Mouse (Mus musculus) neural tube, embryonic 14.5 days (tissue): ENCODE measurements around the gene Mre11a. TPM values are rescaled to one million over a fixed set of nuclear protein-coding genes. Genes with fewer than 3 reads are reported as not detected.
A peak's percentile ranks its signal among the peaks of the same experiment; 100 is the strongest.

Source experiments
- ATAC-seq: fragments of 200-750 bp; cut with Nextera tagmentation; 2 replicates; pipeline ENCODE4 v1.8.0; 2017; ENCODE audit warnings: low read depth, mild to moderate bottlenecking, moderate TSS enrichment, moderate library complexity
- H3K27ac ChIP-seq: fragments of 300-500 bp; sonication (generic); 2 replicates; pipeline ENCODE4 v1.5.1; 2014; ENCODE audit warnings: low read depth, mild to moderate bottlenecking, control low read depth, low read length, moderate library complexity, mixed read lengths
- H3K27me3 ChIP-seq: fragments of 300-500 bp; sonication (generic); 2 replicates; pipeline ENCODE4 v1.6.1; 2014; ENCODE audit warnings: low read length; ENCODE audit not compliant: control insufficient read depth, insufficient read depth
- H3K36me3 ChIP-seq: fragments of 300-500 bp; sonication (generic); 2 replicates; pipeline ENCODE4 v1.6.1; 2014; ENCODE audit warnings: low read length, mixed read lengths; ENCODE audit not compliant: control insufficient read depth, insufficient read depth
- H3K4me1 ChIP-seq: fragments of 300-500 bp; sonication (generic); 2 replicates; pipeline ENCODE4 v1.6.1; 2014; ENCODE audit warnings: low read length; ENCODE audit not compliant: control insufficient read depth, insufficient read depth
- H3K4me2 ChIP-seq: fragments of 300-500 bp; sonication (generic); 2 replicates; pipeline ENCODE4 v1.6.1; 2014; ENCODE audit warnings: mild to moderate bottlenecking, low read depth, low read length, control low read depth
- H3K4me3 ChIP-seq: fragments of 300-500 bp; sonication (generic); 2 replicates; pipeline ENCODE4 v1.5.1; 2014; ENCODE audit warnings: low read depth, low read length, control low read depth, mixed read lengths
- H3K9ac ChIP-seq: fragments of 300-500 bp; sonication (generic); replicated peaks from 2 replicates; pipeline ENCODE4 v1.6.1; 2014; ENCODE audit warnings: low read depth, mild to moderate bottlenecking, control low read depth, low read length, mixed read lengths
- H3K9me3 ChIP-seq: fragments of 300-500 bp; sonication (generic); 2 replicates; pipeline ENCODE4 v1.6.1; 2016; ENCODE audit warnings: low read length; ENCODE audit not compliant: control insufficient read depth
- WGBS: fragments of 180-500 bp; shearing (Covaris S2); extraction: QIAGEN DNeasy Blood & Tissue Kit; methylation state at CpG from one replicate; pipeline ENCODE4 v1.1.7; 2014; 5-methylcytosine and 5-hydroxymethylcytosine counted together
- polyA plus RNA-seq: library from polyadenylated mRNA; unstranded; fragments of >200 nt; fragmentation: Nextera tagmentation; extraction: Ambion mirVana; gene quantifications from 2 replicates; pipeline ENCODE4 v1.2.1, GENCODE M21; 2014

The Mre11a gene
- polyA plus RNA-seq, 1 experiment from 2014 or later = 15.6 TPM

- Histone ChIP-seq H3K9ac (no peak overlapping the region), H3K9me3 (no peaks in the 10 kb centered on the region), H3K4me1 (no peaks in the 10 kb centered on the region), H3K36me3 (no peaks in the 10 kb centered on the region), H3K4me3 (no peak overlapping the region), H3K27me3 (no peaks in the 10 kb centered on the region), H3K27ac (no peak overlapping the region), H3K4me2 (no peak overlapping the region)
- ATAC-seq = no peak
- 76% methylated on average over 7 of the region's 7 CpGs for WGBS
Measured at GRCm38 (mm10) chr9:14758590-14758989, 25.9 kb upstream of the Mre11a start.

- Histone ChIP-seq H3K4me2 (no peak overlapping the region), H3K9me3 (no peaks in the 10 kb centered on the region), H3K9ac (no peak overlapping the region), H3K4me1 (no peaks in the 10 kb centered on the region), H3K36me3 (no peaks in the 10 kb centered on the region), H3K27ac (no peak overlapping the region), H3K4me3 (no peak overlapping the region), H3K27me3 (no peaks in the 10 kb centered on the region)
- no peak for ATAC-seq
Measured at GRCm38 (mm10) chr9:14759261-14759660, 25.2 kb upstream of the Mre11a start.

GRCm38 (mm10) chr9:14764765-14765164 lies 19.7 kb upstream of the Mre11a start:
- ATAC-seq = peak; percentile 62
- Histone ChIP-seq H3K9me3 (no peaks in the 10 kb centered on the region), H3K36me3 (no peaks in the 10 kb centered on the region), H3K27me3 (no peaks in the 10 kb centered on the region), H3K9ac (no peak overlapping the region), H3K4me2 (no peak overlapping the region), H3K27ac (no peak overlapping the region), H3K4me3 (no peak overlapping the region), H3K4me1 (no peaks in the 10 kb centered on the region)
- WGBS = 36% methylated on average over 7 of the region's 7 CpGs

- 41% methylated on average over 6 of the region's 6 CpGs for WGBS
- Histone ChIP-seq H3K4me3 (no peak overlapping the region), H3K4me1 (no peaks in the 10 kb centered on the region), H3K36me3 (no peaks in the 10 kb centered on the region), H3K9ac (no peak overlapping the region), H3K9me3 (no peaks in the 10 kb centered on the region), H3K27me3 (no peaks in the 10 kb centered on the region), H3K27ac (no peak overlapping the region), H3K4me2 (no peak overlapping the region)
- no peak for ATAC-seq
Measured at GRCm38 (mm10) chr9:14769811-14770210, 14.6 kb upstream of the Mre11a start.

GRCm38 (mm10) chr9:14770803-14771471 lies 13.5 kb upstream of the Mre11a start, which contains the start of gene 1700012B09Rik:
TSS of gene 1700012B09Rik (minus strand) at chr9:14771030.
- H3K4me3 ChIP-seq = no peak within 1 kb of the TSS
- no peak within 1 kb of the TSS for H3K27ac ChIP-seq
- WGBS = 21% methylated on average over 23 of the region's 23 CpGs
- ATAC-seq = peak; percentile 69; the same call in 1 of the 2 replicates
- H3K4me2 ChIP-seq = no peak within 1 kb of the TSS; the same call in 1 of the 2 replicates
- no peaks in the 10 kb centered on the region for H3K36me3 ChIP-seq
- H3K9me3 ChIP-seq = no peaks in the 10 kb centered on the region
- no peaks in the 10 kb centered on the region for H3K4me1 ChIP-seq
- no peaks in the 10 kb centered on the region for H3K27me3 ChIP-seq
- no peak within 1 kb of the TSS for H3K9ac ChIP-seq

GRCm38 (mm10) chr9:14772074-14772473 lies 12.4 kb upstream of the Mre11a start:
- H3K36me3 ChIP-seq = no peaks in the 10 kb centered on the region
- no peaks in the 10 kb centered on the region for H3K27me3 ChIP-seq
- no peak overlapping the region for H3K27ac ChIP-seq
- no peak overlapping the region for H3K4me2 ChIP-seq
- WGBS = 85% methylated on average over 2 of the region's 2 CpGs
- no peak for ATAC-seq
- H3K4me3 ChIP-seq = no peak overlapping the region
- no peak overlapping the region for H3K9ac ChIP-seq
- H3K9me3 ChIP-seq = no peaks in the 10 kb centered on the region
- no peaks in the 10 kb centered on the region for H3K4me1 ChIP-seq

- Histone ChIP-seq H3K9me3 (no peaks in the 10 kb centered on the region), H3K27me3 (no peaks in the 10 kb centered on the region), H3K9ac (no peak overlapping the region), H3K27ac (no peak overlapping the region), H3K4me2 (no peak overlapping the region), H3K4me3 (no peak overlapping the region), H3K36me3 (no peaks in the 10 kb centered on the region), H3K4me1 (no peaks in the 10 kb centered on the region)
- WGBS = 63% methylated on average over 2 of the region's 2 CpGs
- no peak for ATAC-seq
Measured at GRCm38 (mm10) chr9:14773813-14774212, 10.6 kb upstream of the Mre11a start.

GRCm38 (mm10) chr9:14778341-14778740 lies 6.1 kb upstream of the Mre11a start:
- H3K27ac ChIP-seq = no peak overlapping the region
- H3K4me3 ChIP-seq = no peak overlapping the region
- 47% methylated on average over 13 of the region's 13 CpGs for WGBS
- H3K4me1 ChIP-seq = no peaks in the 10 kb centered on the region
- ATAC-seq = no peak
- peaks cover 6% of the 10 kb centered on the region; the same call in 1 of the 2 replicates for H3K36me3 ChIP-seq
- H3K27me3 ChIP-seq = no peaks in the 10 kb centered on the region
- H3K4me2 ChIP-seq = no peak overlapping the region
- no peaks in the 10 kb centered on the region for H3K9me3 ChIP-seq
- no peak overlapping the region for H3K9ac ChIP-seq

- no peak for ATAC-seq
- Histone ChIP-seq H3K27me3 (no peaks in the 10 kb centered on the region), H3K4me3 (no peak overlapping the region), H3K36me3 (peaks cover 18% of the 10 kb centered on the region), H3K9me3 (no peaks in the 10 kb centered on the region), H3K4me2 (no peak overlapping the region), H3K27ac (no peak overlapping the region), H3K9ac (no peak overlapping the region), H3K4me1 (peaks cover 6% of the 10 kb centered on the region; the same call in 1 of the 2 replicates)
- 96% methylated on average over 6 of the region's 6 CpGs for WGBS
Measured at GRCm38 (mm10) chr9:14787356-14787755, 2.9 kb downstream of the Mre11a start.
